Mouse (Mus musculus) ovary, postnatal 14 days (tissue): Measurements from ENCODE around the gene Trim40.

Experiments used
- DNase-seq: peaks from one replicate; pipeline ENCODE4 v3.0.0; 2022; ENCODE audit warnings: low spot score

Trim40 gene

DNA sequence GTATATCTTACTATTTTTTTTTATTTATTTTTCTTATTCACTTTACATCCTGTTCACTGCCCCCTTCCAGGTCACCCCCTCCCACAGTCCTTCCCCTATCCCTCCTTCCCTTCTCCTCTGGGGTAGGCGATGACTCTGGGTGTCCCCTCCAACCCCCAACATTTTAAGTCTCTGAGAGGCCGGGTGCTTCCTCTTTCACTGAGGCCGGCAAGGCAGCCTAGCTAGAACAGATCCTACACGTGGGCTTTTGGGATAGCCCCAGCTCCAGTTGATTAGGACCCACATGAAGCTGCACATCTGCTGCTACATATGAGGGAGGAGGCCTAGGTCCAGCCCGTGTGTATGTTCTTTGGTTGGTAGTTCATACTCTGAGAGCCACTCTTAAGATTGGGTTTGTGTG, 50.9 kb downstream of the Trim40 start:
- DNase-seq: no peak

DNA sequence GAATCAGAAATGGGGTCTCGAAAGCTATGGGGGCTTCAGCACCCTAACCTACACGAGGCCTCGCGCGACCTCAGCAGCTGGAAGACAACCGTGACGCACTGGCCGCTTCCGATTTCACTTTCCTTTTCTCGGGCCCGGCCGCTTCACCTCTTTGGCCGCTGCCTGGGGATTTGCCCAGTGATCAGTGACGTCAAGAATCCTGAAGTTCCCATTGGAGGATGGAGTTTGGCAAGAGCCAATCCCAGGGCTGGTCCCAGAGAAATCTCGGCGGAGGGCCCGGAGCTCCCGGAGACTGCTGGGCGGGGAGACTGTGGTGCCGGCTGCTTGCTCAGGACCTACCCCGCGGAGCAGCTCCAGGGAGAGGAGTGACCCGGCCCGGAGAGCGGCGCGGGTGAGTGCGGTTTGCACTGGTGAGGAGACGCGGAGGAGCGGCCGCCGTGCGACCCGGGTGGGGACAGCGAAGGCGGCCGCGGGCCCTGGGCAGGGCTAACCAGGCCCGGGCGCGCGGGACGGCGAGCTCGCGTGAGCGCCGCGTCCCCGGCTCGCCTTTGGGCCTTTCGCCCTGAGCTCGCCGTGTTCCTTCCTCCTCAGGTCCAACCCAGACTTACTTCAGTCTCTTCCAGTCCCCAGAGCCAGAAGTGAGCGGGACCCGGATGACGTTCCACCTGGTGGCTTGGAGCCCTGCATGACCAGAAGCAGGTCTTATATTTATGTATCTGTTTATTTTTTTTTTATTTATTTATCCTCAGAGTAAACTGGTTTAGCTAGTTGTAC, 52.9 kb downstream of the Trim40 start, which contains the start of gene Trim26:
Trim26 (plus strand) TSS at position 261 of the 774 bp plus-strand sequence.
- peak; percentile 99 for DNase-seq

DNA sequence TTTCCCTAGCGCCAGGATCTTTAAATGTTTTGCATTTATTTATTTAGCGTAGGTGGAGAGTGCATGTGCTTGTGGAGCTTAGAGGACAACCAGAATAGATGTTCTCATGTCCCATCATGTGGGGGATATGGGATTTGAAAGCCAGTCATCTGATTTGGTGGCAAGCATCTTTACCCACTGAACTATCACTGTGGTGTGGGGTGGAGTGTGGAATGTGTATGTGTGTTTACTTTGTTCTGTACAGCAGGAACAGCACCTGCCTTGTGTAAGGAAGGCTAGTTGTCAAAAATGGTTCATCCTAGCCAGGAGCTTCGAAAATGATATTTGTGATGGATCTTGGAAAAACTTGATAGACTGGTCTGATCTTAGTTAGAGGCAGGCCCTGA, 53.5 kb downstream of the Trim40 start:
- no peak for DNase-seq

DNA sequence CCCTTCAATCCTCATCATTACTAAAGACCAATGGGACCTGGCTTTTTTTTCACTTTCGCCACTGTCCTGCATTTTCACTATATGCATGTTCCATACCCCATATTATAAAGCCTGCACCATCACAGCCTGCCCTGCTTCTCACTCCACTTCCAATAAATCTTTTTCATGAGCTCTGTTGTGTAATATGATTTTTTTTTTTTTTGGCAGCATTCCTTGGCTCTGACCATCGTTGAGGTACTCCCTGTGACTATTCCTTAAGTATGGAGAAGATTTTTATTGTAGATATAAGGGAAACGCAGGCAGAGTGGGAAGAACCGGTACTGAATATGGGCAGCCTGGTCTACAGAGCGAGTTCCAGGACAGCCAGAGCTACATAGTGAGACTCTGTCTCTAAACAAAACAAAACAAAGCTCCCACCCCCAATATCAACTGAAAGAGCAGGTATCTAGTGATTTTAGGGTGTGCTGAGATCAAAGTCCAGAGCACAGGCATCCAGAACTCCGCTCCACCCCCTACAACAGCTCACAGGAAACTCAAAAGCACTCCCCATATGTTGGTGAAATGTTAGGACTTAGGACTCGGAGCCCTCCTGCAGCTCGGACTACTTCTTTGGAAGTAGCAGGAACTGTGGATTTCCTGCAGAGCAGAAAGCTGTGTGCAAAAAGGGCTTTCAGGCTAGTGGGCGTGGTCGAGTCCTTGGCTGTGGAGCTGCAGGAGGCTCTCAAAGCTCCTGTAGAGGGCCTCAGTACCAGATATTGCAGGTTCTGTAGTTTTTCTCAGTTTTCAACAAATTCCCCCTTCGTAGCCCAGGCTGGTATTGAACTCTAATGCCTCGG, 54.1 kb downstream of the Trim40 start:
- peak; percentile 36 for DNase-seq

DNA sequence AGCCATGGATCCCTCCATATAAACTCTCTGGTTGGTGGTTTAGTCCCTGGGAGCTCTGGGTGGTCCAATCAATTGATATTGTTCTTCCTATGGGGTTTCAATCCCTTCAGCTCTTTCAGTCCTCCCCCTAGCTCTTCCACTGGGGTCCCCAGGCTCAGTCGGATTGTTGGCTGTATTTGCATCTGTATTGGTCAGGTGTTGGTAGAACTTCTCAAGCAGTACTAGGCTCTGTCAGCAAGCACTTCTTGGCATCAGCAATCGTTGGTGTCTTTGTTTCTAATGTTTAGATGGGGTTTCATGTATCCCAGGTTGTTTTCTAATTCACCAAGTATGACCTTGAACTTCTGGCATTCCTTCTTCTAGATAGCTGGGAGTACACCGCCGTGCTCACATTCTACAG, 57.2 kb downstream of the Trim40 start:
- no peak for DNase-seq
